Mouse (Mus musculus): Measurements from ENCODE around the gene Ebpl.

- TF ChIP-seq CTCF (IDR thresholded peaks at IDR 0.05; ENCODE audit: low read depth, low read length) (no peak), POLR2A (IDR thresholded peaks at IDR 0.05; ENCODE audit: extremely low read depth, insufficient read depth, low read length) (no peak)
Measured at GRCm38 (mm10) chr14:61367290-61367689, 7.1 kb upstream of the Ebpl start.

Measured in liver, adult 2 months (tissue).